Mouse (Mus musculus) cortical plate, adult 2 months (tissue): ENCODE data around the gene Emc10.

Experiments used
- CTCF ChIP-seq: fragments of 200-500 bp; IDR thresholded peaks from 2 replicates; pipeline ENCODE4 v1.5.1; 2011; ENCODE audit warnings: mild to moderate bottlenecking, control low read depth, low read length; ENCODE audit not compliant: insufficient read depth; ENCODE audit errors: extremely low read depth
- POLR2A ChIP-seq: fragments of 200-500 bp; IDR thresholded peaks from 2 replicates; pipeline ENCODE4 v1.6.1; 2011; ENCODE audit warnings: mild to moderate bottlenecking, low read length, control low read depth; ENCODE audit not compliant: insufficient read depth; ENCODE audit errors: extremely low read depth

DNA sequence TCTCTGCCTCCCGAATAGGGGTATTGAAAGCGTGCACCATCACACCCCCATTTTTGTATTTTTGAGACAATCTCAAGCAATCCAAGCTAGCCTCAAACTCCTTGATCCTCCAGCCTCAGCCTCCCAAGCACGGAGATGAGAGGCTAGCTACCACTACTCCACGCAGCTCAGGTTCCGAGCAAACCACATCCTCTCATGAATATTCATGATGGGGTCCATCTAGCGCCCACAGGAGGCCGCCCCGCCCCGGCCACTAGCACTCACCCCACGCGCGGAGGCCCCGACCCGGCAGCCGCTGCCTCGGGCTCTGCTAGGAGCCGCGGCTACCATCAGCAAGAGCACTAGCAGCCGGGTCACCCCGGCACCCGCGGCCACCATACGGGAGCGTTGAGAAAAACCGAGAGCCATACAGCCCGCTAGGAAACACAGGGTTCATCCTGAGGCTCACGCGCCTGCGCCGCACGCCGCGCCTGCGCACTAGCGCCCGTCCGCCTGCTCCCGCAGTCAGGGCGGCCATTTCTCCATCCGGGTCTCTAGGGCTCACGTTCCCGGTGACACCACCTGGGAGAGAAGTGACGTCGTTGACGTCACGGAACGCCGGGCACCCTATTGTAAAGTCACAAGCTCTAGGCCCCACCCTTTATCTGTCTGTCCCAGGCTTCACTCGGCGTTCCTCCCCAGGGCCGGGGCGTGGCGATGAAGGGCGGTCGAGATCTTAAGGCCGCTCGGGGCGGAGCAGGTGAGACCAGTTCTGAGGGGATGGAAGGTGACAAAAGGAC lies at the start of gene Emc10, which contains the start of gene Fam71e1:
- TF ChIP-seq CTCF: no peak
- peak; percentile 54 for TF ChIP-seq POLR2A
